Mouse (Mus musculus): ENCODE results near the gene Lrwd1. TPM values are rescaled to one million over a fixed set of nuclear protein-coding genes. Genes with fewer than 3 reads are reported as not detected.
"Not testable (repeated sequence)": the region's sequence is repeated elsewhere in the genome, so short reads cannot be mapped to it uniquely, and the experiment has no call there.

Lrwd1 gene
- polyA plus RNA-seq, 1 experiment = 20.9 TPM

GRCm38 (mm10) chr5:136152365-136152764 lies 16.5 kb upstream of the Lrwd1 start:
- no peak for DNase-seq (ENCODE audit: low read depth, low spot score)
- 55% methylated on average over 8 of the region's 8 CpGs for WGBS

- 37% methylated on average over 5 of the region's 5 CpGs for WGBS
Measured at GRCm38 (mm10) chr5:136149134-136149576, 13.3 kb upstream of the Lrwd1 start.

GRCm38 (mm10) chr5:136147704-136148103 lies 11.8 kb upstream of the Lrwd1 start:
- no peak for DNase-seq (ENCODE audit: low read depth, low spot score)
- WGBS = 75% methylated on average over 8 of the region's 8 CpGs

More at GRCm38 (mm10) chr5:136149134-136149576, 13.3 kb upstream of the Lrwd1 start:
- DNase-seq (ENCODE audit: low read depth, low spot score) = not testable (repeated sequence)

GRCm38 (mm10) chr5:136146936-136147335 lies 11.1 kb upstream of the Lrwd1 start:
- DNase-seq (ENCODE audit: low read depth, low spot score) = no peak
- 83% methylated on average over 1 of the region's 1 CpGs for WGBS

GRCm38 (mm10) chr5:136144606-136145430 lies 8.9 kb upstream of the Lrwd1 start:
- 30% methylated on average over 12 of the region's 12 CpGs for WGBS
- DNase-seq (ENCODE audit: low read depth, low spot score) = no peak

GRCm38 (mm10) chr5:136143161-136143755 lies 7.4 kb upstream of the Lrwd1 start:
- 88% methylated on average over 6 of the region's 6 CpGs for WGBS
- no peak for DNase-seq (ENCODE audit: low read depth, low spot score)

GRCm38 (mm10) chr5:136142746-136143145 lies 6.9 kb upstream of the Lrwd1 start:
- 88% methylated on average over 5 of the region's 5 CpGs for WGBS
- no peak for DNase-seq (ENCODE audit: low read depth, low spot score)

GRCm38 (mm10) chr5:136140057-136140482 lies 4.2 kb upstream of the Lrwd1 start:
- WGBS = 91% methylated on average over 10 of the region's 10 CpGs
- no peak for DNase-seq (ENCODE audit: low read depth, low spot score)

GRCm38 (mm10) chr5:136139393-136139792 lies 3.5 kb upstream of the Lrwd1 start:
- 35% methylated on average over 13 of the region's 13 CpGs for WGBS
- DNase-seq (ENCODE audit: low read depth, low spot score) = no peak

- DNase-seq (ENCODE audit: low read depth, low spot score) = no peak
- 45% methylated on average over 13 of the region's 13 CpGs for WGBS
Measured at GRCm38 (mm10) chr5:136137658-136138274, 1.9 kb upstream of the Lrwd1 start.

- WGBS = under 1% methylated on average over 20 of the region's 20 CpGs
- DNase-seq (ENCODE audit: low read depth, low spot score) = no peak
Measured at GRCm38 (mm10) chr5:136136292-136136990, 567 bp upstream of the Lrwd1 start.

- DNase-seq (ENCODE audit: low read depth, low spot score) = no peak
- 83% methylated on average over 10 of the region's 10 CpGs for WGBS
Measured at GRCm38 (mm10) chr5:136122165-136122564, 13.7 kb downstream of the Lrwd1 start.

- DNase-seq (ENCODE audit: low read depth, low spot score) = no peak
- WGBS = under 1% methylated on average over 22 of the region's 22 CpGs
Measured at GRCm38 (mm10) chr5:136116784-136117112, 19.1 kb downstream of the Lrwd1 start.

- DNase-seq (ENCODE audit: low read depth, low spot score) = peak; percentile 87
- WGBS = 3% methylated on average over 42 of the region's 42 CpGs
Measured at GRCm38 (mm10) chr5:136115891-136116783, 19.7 kb downstream of the Lrwd1 start, which contains the start of gene Polr2j. Gene Polr2j (plus strand): TSS chr5:136116631.

- DNase-seq (ENCODE audit: low read depth, low spot score) = not testable (repeated sequence)
- WGBS = 50% methylated on average over 4 of the region's 4 CpGs
Measured at GRCm38 (mm10) chr5:136113546-136113945, 22.3 kb downstream of the Lrwd1 start.

- 45% methylated on average over 3 of the region's 3 CpGs for WGBS
- no peak for DNase-seq (ENCODE audit: low read depth, low spot score)
Measured at GRCm38 (mm10) chr5:136109042-136109441, 26.8 kb downstream of the Lrwd1 start.

- WGBS = 42% methylated on average over 2 of the region's 2 CpGs
- no peak for DNase-seq (ENCODE audit: low read depth, low spot score)
Measured at GRCm38 (mm10) chr5:136108486-136108885, 27.4 kb downstream of the Lrwd1 start.

GRCm38 (mm10) chr5:136104511-136104910 lies 31.4 kb downstream of the Lrwd1 start:
- DNase-seq (ENCODE audit: low read depth, low spot score) = no peak
- whole genome bisulfite sequencing = 95% methylated on average over 5 of the region's 5 CpGs
